Mouse (Mus musculus) left cerebral cortex, postnatal 14 days (tissue): Measurements from ENCODE around the gene Gm49342. TPM values are rescaled to one million over a fixed set of nuclear protein-coding genes. Genes with fewer than 3 reads are reported as not detected.
"Not testable (repeated sequence)": the region's sequence is repeated elsewhere in the genome, so short reads cannot be mapped to it uniquely, and the experiment has no call there.

ENCODE experiments used
- DNase-seq, 2 experiments: peaks; one replicate each; pipeline ENCODE4 v3.0.0; 2021 to 2022; ENCODE audit warnings: low spot score in 2 of 2, mixed read lengths in 1 of 2
- intact Hi-C: fragments of 180-260 bp; cut with DNase I; formaldehyde crosslinking; loops from one replicate; pipeline ENCODE4 v1.15.1; 2025
- long read RNA-seq, 2 experiments: library from polyadenylated mRNA; stranded (forward); transcript quantifications; one replicate each; pipeline ENCODE4 v2.0.0; 2021
- total RNA-seq, 2 experiments: library from RNA; stranded (reverse); gene quantifications; 2 replicates each; pipeline ENCODE4 v1.2.3; 2021

Gene Gm49342
- total RNA-seq = 10 to 100 TPM in 1 of 2 experiments, 1 to 10 TPM in 1; 9.2 to 14.4 TPM
- long read RNA-seq, experiment 1 = 0 reads
- long read RNA-seq, experiment 2 = 0 reads

GRCm38 (mm10) chr14:50943932-50944667, at the start of gene Gm49342:
TSS of gene Gm49342 (plus strand) at chr14:50944517.
- peak; percentile 86 to 90 for DNase-seq
- intact Hi-C loops = no loop called here

GRCm38 (mm10) chr14:50895407-50895806, 48.9 kb upstream of the Gm49342 start:
- intact Hi-C loops = no loop called here
- DNase-seq = no peak

- intact Hi-C loops = no loop called here
- peak; percentile 15 to 27 for DNase-seq
Observed at GRCm38 (mm10) chr14:50895985-50896746, 48.2 kb upstream of the Gm49342 start.

- intact Hi-C loops = no loop called here
- DNase-seq = peak; percentile 15 to 48
Observed at GRCm38 (mm10) chr14:50896747-50897373, 47.5 kb upstream of the Gm49342 start.

- intact Hi-C loops = no loop called here
- DNase-seq = no peak
Observed at GRCm38 (mm10) chr14:50897374-50897765, 46.9 kb upstream of the Gm49342 start, which contains the start of gene Klhl33. TSS of gene Klhl33 (minus strand) at chr14:50897507.

- DNase-seq, intact Hi-C loops: not testable (repeated sequence)
Observed at GRCm38 (mm10) chr14:50897992-50898391, 46.3 kb upstream of the Gm49342 start.

GRCm38 (mm10) chr14:50903973-50904827, 40.1 kb upstream of the Gm49342 start:
- intact Hi-C loops = no loop called here
- no peak for DNase-seq

GRCm38 (mm10) chr14:50904828-50905129, 39.5 kb upstream of the Gm49342 start:
- intact Hi-C loops = no loop called here
- DNase-seq = no peak

- intact Hi-C loops = not testable (repeated sequence)
Observed at GRCm38 (mm10) chr14:50905327-50905726, 39.0 kb upstream of the Gm49342 start.

GRCm38 (mm10) chr14:50908126-50908525, 36.2 kb upstream of the Gm49342 start:
- intact Hi-C loops = no loop called here
- no peak for DNase-seq

More at GRCm38 (mm10) chr14:50905327-50905726, 39.0 kb upstream of the Gm49342 start:
- not testable (repeated sequence) for DNase-seq

- DNase-seq = no peak
- intact Hi-C loops = no loop called here
Observed at GRCm38 (mm10) chr14:50911356-50911755, 33.0 kb upstream of the Gm49342 start.

GRCm38 (mm10) chr14:50923437-50923836, 20.9 kb upstream of the Gm49342 start:
- intact Hi-C loops, DNase-seq: not testable (repeated sequence)

GRCm38 (mm10) chr14:50924281-50925064, 19.8 kb upstream of the Gm49342 start, which contains the start of the genes Osgep and Apex1:
TSS of gene Osgep (minus strand) at chr14:50924893.
TSS of gene Apex1 (plus strand) at chr14:50924968.
- intact Hi-C loops = no loop called here
- peak; percentile 98 to 99 for DNase-seq

GRCm38 (mm10) chr14:50925111-50925920, 19.0 kb upstream of the Gm49342 start:
- DNase-seq = no peak
- intact Hi-C loops = no loop called here

- no peak for DNase-seq
- intact Hi-C loops = no loop called here
Observed at GRCm38 (mm10) chr14:50927366-50927765, 17.0 kb upstream of the Gm49342 start.

GRCm38 (mm10) chr14:50929951-50930350, 14.4 kb upstream of the Gm49342 start:
- no peak for DNase-seq
- intact Hi-C loops = loop anchor here (2.0 kb wide), 1 partner anchor 135 kb away; no protein-coding TSS in a partner anchor

GRCm38 (mm10) chr14:50930377-50930753, 14.0 kb upstream of the Gm49342 start:
- peak; percentile 40 to 45 for DNase-seq
- intact Hi-C loops = loop anchor here (2.0 kb wide), 1 partner anchor 134 kb away; no protein-coding TSS in a partner anchor
